Mouse (Mus musculus) cerebellum, adult 11-12 months (tissue): ENCODE measurements at regions not wholly inside any gene's neighbourhood (a gene's known extent, or its start where the extent isn't known, plus 50 kb on each side); places are given as distances from the start of the nearest gene placed in this dataset.

ENCODE experiments used
- DNase-seq: peaks from one replicate; pipeline ENCODE4 v3.0.0; 2022

DNA sequence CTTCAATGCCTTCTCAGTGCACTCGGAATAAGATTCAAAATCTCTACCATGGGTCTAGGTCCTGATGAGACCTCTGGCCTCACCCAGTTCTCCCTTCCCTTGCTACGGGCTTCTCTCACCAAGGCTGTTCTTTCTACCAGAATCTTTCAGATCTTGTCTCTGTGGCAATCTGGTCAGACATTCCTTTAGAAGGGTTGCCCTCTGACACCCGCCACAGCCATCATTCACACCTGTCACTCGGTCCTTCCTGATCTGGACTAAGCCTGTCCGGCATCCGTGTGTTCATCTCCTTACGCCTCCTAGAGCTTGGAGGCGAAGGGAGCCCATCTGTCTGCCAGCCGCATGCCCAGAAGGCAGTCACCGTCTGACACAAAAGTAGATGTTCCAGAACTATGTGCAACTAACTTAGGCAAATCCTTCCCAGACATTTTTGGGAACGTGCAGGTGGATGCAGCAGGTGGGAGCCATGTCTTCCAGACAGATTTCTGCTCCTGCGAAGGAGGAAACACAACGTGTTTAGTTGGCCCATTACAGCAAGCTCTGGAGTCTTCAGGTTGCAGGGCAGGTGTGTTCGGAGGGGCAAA, 77.7 kb downstream of the Fam76b start:
- no peak for DNase-seq

DNA sequence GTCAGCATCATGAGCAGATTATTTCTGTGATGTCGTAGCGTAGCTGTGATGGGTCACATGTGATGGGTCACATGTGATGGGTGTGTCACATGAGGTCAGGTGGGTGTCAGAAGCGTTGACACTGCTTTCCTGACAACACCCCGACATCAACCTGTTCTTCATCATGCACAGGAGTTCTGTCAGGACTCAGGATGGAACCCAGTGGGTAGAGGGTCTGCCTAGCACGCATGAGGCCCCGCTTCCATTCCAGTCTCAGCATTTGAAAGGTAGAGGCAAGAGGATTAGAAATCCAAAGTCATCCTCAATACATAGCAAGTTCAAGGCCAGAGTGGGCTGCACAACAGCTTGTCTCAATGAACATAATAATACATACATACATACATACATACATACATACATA, 79.2 kb downstream of the Fam76b start:
- DNase-seq = no peak

- DNase-seq = no peak
Observed at GRCm38 (mm10) chr9:13909604-13910003, 82.1 kb downstream of the Fam76b start.

DNA sequence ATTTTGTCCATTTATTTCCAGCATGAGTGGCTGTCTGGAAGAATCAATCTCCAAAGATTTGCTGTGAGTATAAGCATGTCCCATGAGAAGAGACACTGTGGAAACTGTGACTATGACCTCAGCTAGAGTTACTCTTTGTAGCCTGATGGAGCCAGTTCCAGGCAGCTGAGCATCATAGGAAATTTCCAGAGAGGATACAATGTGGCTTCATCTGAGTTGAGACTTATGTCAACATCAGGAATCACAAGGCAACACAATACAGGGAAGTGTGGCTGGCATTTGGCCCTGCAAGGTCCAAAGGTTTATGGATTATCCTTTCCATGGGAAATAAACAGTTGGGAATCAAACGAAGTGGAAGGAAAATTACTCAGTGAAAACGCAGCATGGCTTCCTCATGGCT, 82.6 kb downstream of the Fam76b start:
- DNase-seq = no peak

DNA sequence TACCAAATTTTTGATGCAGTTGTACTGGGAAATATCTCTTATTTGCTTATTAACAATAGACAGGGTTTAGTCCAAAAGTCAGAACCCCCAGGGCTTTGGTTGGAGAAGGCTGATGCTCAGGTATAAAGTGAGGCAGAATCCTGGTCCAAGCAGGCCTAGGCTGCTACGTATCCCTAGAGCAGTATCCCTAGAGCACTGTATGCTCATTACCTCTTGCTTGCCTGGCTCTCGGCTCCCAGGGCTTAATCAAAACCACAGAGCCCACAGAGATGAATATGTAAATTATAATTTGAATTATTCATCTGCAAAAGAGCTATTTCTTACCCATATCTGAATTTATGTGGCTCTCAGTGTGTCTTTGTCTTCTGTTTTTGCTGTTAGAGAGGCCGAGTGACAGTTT, 85.9 kb downstream of the Fam76b start:
- DNase-seq = no peak

DNA sequence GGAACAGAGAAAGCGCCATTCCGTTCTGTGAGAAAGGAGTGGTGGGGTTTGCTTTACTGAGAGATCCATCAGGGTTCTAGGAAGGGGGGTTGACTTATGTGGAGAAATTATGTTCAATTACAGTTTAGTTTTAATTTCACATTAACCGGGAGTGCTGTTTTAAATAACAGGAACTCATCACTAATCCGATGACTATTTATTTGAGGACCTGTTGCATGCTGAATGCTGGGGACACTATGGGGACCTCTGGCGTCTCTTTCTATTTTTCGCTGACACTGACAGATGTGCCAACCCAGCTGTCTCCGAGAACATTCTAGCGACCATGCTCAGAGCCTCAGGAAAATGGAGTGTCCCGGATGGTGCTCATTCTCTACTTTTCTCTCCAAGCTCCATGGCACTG, 86.6 kb downstream of the Fam76b start:
- no peak for DNase-seq

DNA sequence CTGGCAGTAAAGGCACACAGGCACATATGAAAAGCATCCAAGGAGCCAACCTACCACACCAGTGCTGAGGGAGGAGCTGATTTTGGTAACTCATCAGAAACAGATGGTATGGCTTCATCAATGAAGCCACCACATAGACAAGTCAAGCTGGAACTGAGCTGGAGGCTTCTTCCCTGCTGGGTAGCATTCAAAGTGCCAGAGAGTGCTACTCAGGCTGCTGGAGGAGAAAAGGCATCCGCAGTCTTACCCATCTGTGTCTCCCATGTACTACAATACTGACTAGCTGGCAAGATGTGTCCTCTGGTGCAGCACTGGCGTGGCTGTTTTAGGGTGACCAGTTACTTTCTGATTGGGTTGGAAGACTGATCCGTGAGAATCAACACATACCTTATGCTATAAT, 87.3 kb downstream of the Fam76b start:
- DNase-seq = no peak

GRCm38 (mm10) chr9:13916837-13917236, 89.3 kb downstream of the Fam76b start:
- DNase-seq = no peak

DNA sequence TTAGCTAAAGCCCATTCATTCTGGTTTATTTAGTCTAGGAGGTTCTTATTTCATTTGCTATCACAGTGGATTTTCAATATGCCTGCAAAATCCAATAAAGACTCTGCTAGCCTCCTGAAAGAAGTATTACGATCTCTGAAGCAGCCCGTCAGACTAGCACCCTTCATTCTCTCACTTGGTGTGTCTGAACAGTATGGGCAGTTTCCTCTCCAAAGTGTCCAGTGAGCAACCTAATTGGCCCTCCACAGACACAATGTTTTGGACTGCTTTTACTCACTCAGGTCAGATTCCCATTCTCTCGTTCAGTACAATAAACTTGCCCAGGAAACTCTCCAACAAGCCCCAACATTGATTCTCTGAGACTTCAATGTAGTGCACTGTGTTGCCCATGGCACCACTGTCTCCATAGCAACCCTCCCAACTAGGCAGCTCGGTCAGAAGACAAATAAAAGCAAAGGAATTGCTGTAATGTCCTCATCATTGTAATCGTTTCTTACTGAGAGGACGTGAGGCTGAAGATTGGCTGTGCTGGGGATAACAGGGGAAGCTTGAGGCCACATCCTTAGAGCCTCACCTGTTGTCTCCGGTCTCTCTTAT, 91.2 kb downstream of the Fam76b start:
- no peak for DNase-seq

GRCm38 (mm10) chr9:13919739-13920410, 92.4 kb downstream of the Fam76b start:
- no peak for DNase-seq

DNA sequence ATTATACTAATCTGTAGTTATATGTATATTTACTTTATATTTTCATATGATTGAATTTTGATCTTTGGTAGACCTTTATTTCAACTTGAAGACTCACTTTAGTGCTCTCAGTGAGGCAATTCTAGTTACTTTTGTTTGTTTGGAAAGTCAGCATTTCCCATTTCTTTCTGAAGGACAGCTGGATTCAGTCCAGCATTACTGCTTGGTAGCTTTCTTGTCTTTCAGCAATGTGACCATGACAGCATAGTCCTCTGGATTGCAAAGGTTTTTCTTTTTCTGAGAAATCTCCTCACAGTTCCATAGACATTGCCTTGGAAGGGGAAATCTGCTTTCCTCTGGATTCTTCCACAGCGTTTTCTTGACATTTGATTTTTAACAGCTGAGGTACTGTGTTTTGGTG, 93.1 kb downstream of the Fam76b start:
- DNase-seq = no peak

- DNase-seq = no peak
Observed at GRCm38 (mm10) chr9:13932001-13932508, 104.5 kb downstream of the Fam76b start.

- no peak for DNase-seq
Observed at GRCm38 (mm10) chr9:13933404-13933803, 105.9 kb downstream of the Fam76b start.

GRCm38 (mm10) chr9:13937301-13937700, 109.8 kb downstream of the Fam76b start:
- DNase-seq = no peak

- no peak for DNase-seq
Observed at GRCm38 (mm10) chr9:13946519-13946918, 119.0 kb downstream of the Fam76b start.

- DNase-seq = no peak
Observed at GRCm38 (mm10) chr9:13952157-13952556, 124.6 kb downstream of the Fam76b start.

DNA sequence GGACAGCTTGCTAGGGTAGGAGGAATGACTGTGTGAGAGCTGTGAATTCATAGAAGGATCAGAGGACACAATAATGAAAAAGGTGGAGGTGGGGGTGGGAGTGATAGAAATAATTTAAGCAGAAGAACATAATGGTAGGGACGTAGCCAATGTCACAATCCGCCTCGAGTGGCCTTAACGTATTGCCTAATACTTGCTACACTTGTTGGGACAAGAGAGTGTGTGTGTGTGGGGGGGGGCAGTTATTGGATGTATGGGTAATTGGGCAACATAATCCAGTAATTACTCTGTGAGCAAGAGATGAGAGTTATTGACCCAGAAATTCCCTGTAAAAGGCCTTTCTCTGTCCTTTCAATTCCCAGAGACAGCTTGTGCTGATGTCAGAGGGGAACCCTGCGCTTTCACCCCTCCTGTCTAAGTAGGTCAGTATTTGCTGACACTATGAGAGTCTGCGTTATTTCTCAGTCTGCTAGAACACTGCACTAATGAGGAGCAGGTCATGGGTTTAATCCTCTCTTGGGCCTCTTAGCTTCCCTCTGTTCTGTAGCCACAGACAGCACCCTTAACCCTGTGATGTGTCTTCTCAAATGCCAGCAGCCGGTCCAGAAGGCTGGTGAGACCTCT, 135.7 kb downstream of the Fam76b start:
- DNase-seq = no peak

- no peak for DNase-seq
Observed at GRCm38 (mm10) chr9:13963796-13964195, 136.3 kb downstream of the Fam76b start.

DNA sequence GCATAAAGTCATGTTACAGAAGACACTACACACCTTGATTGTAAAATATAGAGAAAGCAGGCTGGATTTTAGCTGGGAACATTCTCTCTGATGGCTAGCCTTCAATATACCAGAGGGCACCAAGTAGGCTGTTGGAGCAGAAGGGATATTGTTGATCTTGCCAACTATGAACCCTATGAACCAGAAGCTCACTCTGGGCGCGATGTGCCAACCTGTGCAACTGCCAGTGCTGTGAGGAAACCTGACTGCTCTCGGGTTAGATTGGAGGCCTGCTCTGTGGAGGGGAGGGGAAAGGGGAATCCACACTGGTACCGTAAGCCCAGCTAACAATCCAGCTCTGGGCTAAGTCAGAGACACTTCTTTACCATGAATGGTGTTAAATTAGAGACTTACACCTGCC, 136.7 kb downstream of the Fam76b start:
- DNase-seq = no peak

DNA sequence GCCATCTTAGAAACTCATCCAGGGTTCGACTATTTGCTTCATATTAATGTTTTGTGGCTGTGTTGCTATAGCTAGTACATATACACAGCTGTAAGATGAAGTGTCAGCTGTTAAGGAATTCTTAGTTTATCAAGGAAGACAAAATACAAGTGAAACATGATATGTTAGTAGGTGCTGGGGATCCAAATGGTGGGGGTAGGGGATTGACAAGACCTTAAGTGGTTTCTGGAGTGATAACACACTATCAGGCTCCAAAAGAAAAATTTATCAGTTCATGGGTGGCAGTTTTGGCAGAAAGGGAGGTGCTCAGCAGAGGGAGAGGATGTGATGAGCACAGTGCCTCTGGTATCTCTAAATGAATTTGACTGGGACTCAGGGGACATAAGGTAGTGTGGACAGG, 138.7 kb downstream of the Fam76b start:
- no peak for DNase-seq

DNA sequence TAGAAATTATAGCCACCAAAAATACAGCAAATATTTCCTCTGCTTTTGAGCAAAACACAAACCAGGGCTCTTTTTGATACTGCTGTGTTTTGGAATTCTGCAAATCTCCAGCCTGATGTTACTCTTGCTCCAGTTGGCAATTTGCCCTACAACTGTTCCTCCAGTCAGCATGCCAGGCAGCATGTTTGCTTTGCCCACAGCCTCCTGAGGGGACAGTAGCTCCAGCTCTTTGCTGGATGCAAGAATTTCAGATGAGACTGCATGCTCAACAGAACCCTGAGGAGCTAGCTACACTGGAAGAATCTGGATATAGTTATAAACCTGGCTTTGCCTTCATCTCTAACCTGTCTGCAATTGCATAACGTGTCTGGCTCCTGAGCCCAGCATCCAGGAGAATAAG, 141.7 kb downstream of the Fam76b start:
- DNase-seq = peak; percentile 3

DNA sequence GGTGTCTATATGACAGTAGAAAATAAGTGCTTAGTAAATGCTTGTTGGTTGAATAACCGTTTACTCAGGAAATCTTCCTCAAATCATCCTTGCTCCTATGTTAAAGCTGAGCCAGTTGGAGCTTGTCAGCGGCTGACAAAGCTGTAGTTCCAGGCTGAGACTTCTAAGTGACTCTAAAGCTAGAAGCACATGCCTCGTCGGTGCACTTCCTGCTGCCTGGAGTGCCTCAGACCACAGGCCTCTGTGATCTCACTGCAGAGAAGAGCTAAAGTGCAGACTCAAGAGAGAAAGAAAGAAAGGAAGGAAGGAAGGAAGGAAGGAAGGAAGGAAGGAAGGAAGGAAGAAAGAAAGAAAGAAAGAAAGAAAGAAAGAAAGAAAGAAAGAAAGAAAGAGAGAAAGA, 146.1 kb downstream of the Fam76b start:
- DNase-seq = no peak

GRCm38 (mm10) chr9:13974870-13975269, 147.4 kb downstream of the Fam76b start:
- no peak for DNase-seq

- DNase-seq = no peak
Observed at GRCm38 (mm10) chr9:13978842-13979241, 151.3 kb downstream of the Fam76b start.
